8 mouse cellular contexts compared by ENCODE assay signal in genomic region chr5:27995186-27995585, GRCm38 (mm10).
DNase-seq lines count a peak whose midpoint lies in the region; ATAC-seq lines count a peak whose summit lies in the region.

No protein-coding gene starts in this region.

- peak; percentile 90 for ATAC-seq in granulocyte monocyte progenitor cell, adult 5-6 weeks (replicated peaks; ENCODE audit: poor library complexity, severe bottlenecking)

- peak; percentile 50 for DNase-seq in ES-CJ7 (ENCODE audit: low read depth, low spot score)
- DNase-seq in adrenal gland, adult 18-20 months (ENCODE audit: low spot score in 2 of 2) = peak; percentile 67 to 78
- peak; percentile 82 for DNase-seq in embryo, embryonic 10.5 days (ENCODE audit: low spot score)
- peak; percentile 75 for DNase-seq in layer of hippocampus, adult 11-12 months (ENCODE audit: low spot score)
- peak; percentile 77 for DNase-seq in lung, postnatal 10 days
- DNase-seq in right cerebral cortex, postnatal 14 days = peak; percentile 70
- DNase-seq in yolk sac, embryonic 10.5 days (ENCODE audit: low spot score) = peak; percentile 23

Comparison
In these comparisons a context has a peak if more than half of its experiments do, and no peak if none do; other contexts are left out.
1. Peak in every context shown above with its lines: DNase-seq and ATAC-seq.
2. DNase-seq: peak in every context shown above with its lines; median percentile 82 in embryo, embryonic 10.5 days; 77 in lung, postnatal 10 days; 75 in layer of hippocampus, adult 11-12 months; 72 in adrenal gland, adult 18-20 months; 70 in right cerebral cortex, postnatal 14 days; 50 in ES-CJ7; 23 in yolk sac, embryonic 10.5 days.